Mouse (Mus musculus) stomach, embryonic 14.5 days (tissue): ENCODE data around the gene Kdm6b. TPM values are rescaled to one million over a fixed set of nuclear protein-coding genes. Genes with fewer than 3 reads are reported as not detected.
A peak's percentile ranks its signal among the peaks of the same experiment; 100 is the strongest.

Source experiments
- ATAC-seq: fragments of 200-750 bp; cut with Nextera tagmentation; 2 replicates; pipeline ENCODE4 v1.8.0; 2017; ENCODE audit warnings: low read depth, moderate TSS enrichment; ENCODE audit not compliant: insufficient number of reproducible peaks, insufficient read depth, low FRiP score
- H3K27ac ChIP-seq: fragments of 300-500 bp; sonication (generic); 2 replicates; pipeline ENCODE4 v1.5.1; 2014; ENCODE audit warnings: mild to moderate bottlenecking, low read length, moderate library complexity, mixed read lengths
- H3K27me3 ChIP-seq: fragments of 300-500 bp; sonication (generic); 2 replicates; pipeline ENCODE4 v1.6.1; 2014; ENCODE audit warnings: low read length, control low read depth, mixed read lengths; ENCODE audit not compliant: control insufficient read depth, insufficient read depth
- H3K36me3 ChIP-seq: fragments of 300-500 bp; sonication (generic); 2 replicates; pipeline ENCODE4 v1.6.1; 2014; ENCODE audit warnings: mild to moderate bottlenecking, control low read depth, low read length, moderate library complexity, mixed read lengths; ENCODE audit not compliant: control insufficient read depth, insufficient read depth
- H3K4me1 ChIP-seq: fragments of 300-500 bp; sonication (generic); 2 replicates; pipeline ENCODE4 v1.6.1; 2014; ENCODE audit warnings: low read length, control low read depth, mixed read lengths; ENCODE audit not compliant: control insufficient read depth, insufficient read depth
- H3K4me2 ChIP-seq: fragments of 300-500 bp; sonication (generic); replicated peaks from 2 replicates; pipeline ENCODE4 v1.6.1; 2014; ENCODE audit warnings: low read depth, low read length, control low read depth
- H3K4me3 ChIP-seq: fragments of 300-500 bp; sonication (generic); 2 replicates; pipeline ENCODE4 v1.5.1; 2014; ENCODE audit warnings: low read depth, low read length, control low read depth
- H3K9ac ChIP-seq: fragments of 300-500 bp; sonication (generic); replicated peaks from 2 replicates; pipeline ENCODE4 v1.6.1; 2014; ENCODE audit warnings: low read depth, mild to moderate bottlenecking, control low read depth, low read length, moderate library complexity, mixed read lengths
- H3K9me3 ChIP-seq: fragments of 300-500 bp; sonication (generic); 2 replicates; pipeline ENCODE4 v1.6.1; 2016; ENCODE audit warnings: low read depth, low read length, control low read depth; ENCODE audit not compliant: control insufficient read depth
- WGBS: fragments of 180-500 bp; shearing (Covaris S2); extraction: QIAGEN DNeasy Blood & Tissue Kit; methylation state at CpG from one replicate; pipeline ENCODE4 v1.1.7; 2014; 5-methylcytosine and 5-hydroxymethylcytosine counted together
- polyA plus RNA-seq: library from polyadenylated mRNA; unstranded; fragments of >200 nt; fragmentation: Nextera tagmentation; extraction: Ambion mirVana; gene quantifications from 2 replicates; pipeline ENCODE4 v1.2.1, GENCODE M21; 2014

Gene Kdm6b
- polyA plus RNA-seq = 30.6 and 34.3 TPM in 2 replicates

DNA sequence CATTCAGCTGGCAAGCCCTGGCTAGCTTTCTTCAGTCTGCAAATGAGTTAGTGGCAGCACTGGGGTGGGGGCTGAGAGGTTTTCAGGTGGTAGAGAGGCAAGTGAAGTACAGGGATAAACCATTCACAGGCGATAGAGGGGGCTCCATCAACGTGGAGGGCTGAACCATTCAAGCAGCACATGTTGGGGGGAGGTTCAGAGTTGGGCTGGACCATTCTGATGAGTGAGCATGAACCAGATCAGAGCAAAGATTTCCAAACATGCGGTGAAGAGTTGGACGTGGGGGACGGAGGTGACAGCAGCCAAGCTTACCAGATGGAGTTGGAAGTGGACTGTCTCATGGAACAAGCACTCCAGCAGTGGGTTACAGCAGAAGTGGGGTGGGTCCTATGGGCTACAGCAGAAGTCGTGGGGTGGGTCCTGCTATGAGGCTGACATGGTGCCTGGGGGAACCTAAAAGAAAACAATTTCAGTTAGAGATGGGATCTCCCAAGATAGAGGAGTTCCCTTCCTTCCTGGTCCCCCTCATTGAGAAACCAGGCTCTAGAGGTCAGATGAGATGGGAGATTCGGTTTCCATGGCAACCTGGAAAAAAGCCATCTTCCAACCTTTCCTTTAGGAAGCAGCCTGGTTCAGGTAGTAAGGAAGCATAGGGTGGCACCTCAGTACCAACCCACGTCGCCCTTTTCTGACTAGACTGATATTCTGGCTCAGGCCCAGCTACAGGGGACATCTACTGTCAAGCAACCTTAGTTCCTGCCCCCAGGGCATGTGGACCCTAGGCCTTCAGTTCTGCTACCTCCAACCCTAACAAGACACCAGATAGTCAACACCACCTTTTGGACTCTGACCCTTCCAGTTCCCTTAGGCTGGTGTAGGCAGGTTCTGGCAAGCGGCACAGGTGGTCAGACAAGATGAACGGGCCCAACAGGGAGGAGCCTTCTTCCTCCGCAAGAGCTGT, at the start of gene Kdm6b:
Gene Kdm6b (minus strand): TSS at position 455 of the 961 bp plus-strand sequence.
- ATAC-seq = no peak
- 24% methylated on average over 12 of the region's 12 CpGs for whole genome bisulfite sequencing
- Histone ChIP-seq H3K4me3 (peak within 1 kb of the TSS; percentile 82), H3K4me2 (peak within 1 kb of the TSS; percentile 99), H3K4me1 (peaks cover 39% of the 10 kb centered on the region), H3K27me3 (no peaks in the 10 kb centered on the region), H3K9ac (peak within 1 kb of the TSS; percentile 90; the same call in 1 of the 2 replicates), H3K27ac (peak within 1 kb of the TSS; percentile 99), H3K9me3 (no peaks in the 10 kb centered on the region), H3K36me3 (peaks cover 13% of the 10 kb centered on the region; the same call in 1 of the 2 replicates)

DNA sequence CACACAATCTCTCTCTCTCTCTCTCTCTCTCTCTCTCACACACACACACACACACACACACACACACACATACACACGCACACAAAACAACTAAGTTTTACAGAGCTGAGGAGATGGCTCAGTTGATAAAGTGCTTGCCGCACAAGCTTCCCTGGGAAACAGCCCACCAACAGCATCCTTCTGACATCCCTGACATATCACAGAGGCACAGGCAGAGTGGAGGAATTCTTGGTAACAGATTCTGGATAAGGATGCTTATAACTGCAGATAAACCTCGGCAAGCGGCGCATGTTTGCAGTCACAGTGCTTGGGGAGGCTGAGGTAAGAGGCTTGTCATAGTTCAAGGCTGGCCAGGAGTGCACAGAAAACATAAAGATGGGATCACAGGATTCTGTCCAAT, 48.1 kb upstream of the Kdm6b start:
- H3K4me2 ChIP-seq = no peak overlapping the region
- peak overlapping the region; percentile 15; the same call in 1 of the 2 replicates for H3K27ac ChIP-seq
- WGBS = 47% methylated on average over 5 of the region's 5 CpGs
- ATAC-seq = no peak
- no peaks in the 10 kb centered on the region for H3K27me3 ChIP-seq
- 0 out of 2 replicates have a peak, but pooled peaks cover 4% of the 10 kb centered on the region for H3K4me1 ChIP-seq
- H3K9ac ChIP-seq = no peak overlapping the region
- H3K4me3 ChIP-seq = no peak overlapping the region
- no peaks in the 10 kb centered on the region for H3K36me3 ChIP-seq
- H3K9me3 ChIP-seq = peaks cover 3% of the 10 kb centered on the region; the same call in 1 of the 2 replicates

DNA sequence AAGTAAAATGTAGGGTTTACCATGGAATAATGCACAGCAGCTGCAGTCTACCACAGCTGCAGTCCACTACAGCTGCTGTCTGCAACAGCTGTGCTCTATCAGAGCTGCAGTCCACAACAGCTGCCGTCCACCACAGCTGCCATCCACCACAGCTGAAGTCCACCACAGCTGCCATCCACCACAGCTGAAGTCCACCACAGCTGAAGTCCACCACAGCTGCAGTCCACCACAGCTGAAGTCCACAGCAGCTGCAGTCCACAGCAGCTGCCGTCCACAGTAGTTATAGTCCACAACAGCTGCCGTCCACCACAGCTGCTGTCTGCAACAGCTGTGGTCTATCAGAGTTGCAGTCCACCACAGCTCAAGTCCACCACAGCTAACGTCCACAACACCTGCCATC, 46.4 kb upstream of the Kdm6b start:
- Histone ChIP-seq H3K4me2 (no peak overlapping the region), H3K9ac (no peak overlapping the region), H3K9me3 (peaks cover 3% of the 10 kb centered on the region; the same call in 1 of the 2 replicates), H3K36me3 (no peaks in the 10 kb centered on the region), H3K27ac (no peak overlapping the region), H3K4me1 (0 out of 2 replicates have a peak, but pooled peaks cover 4% of the 10 kb centered on the region), H3K27me3 (no peaks in the 10 kb centered on the region), H3K4me3 (no peak overlapping the region)
- no peak for ATAC-seq
- 34% methylated on average over 4 of the region's 4 CpGs for WGBS

DNA sequence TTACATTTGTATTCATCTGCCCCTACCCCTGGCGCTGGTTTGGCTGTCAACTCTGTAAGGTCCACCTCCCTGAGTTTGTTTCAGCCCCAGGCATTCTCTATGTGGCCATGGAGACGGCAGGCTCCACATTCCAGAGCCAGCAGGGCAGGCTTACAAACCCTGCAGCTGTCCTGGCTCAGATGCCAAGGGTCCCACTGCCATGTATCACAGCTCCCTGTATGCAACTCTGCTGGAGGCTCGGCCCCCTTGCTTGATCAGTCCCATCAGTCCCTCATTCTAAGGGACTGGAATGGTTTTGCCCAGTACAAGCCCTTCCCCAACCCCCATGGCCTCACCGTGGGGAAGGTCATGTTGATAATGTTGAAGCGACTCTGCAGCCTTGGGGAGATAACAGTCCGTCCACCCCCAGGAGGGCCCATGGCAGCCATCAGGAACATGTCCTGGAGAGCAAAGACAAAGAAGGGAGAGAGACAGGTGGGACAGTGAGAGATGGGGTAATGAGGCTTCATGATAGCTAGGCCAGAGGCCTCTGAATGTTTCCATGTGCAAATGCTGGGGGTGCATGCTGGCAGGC, 43.6 kb upstream of the Kdm6b start:
- no peak overlapping the region for H3K27ac ChIP-seq
- 25% methylated on average over 6 of the region's 6 CpGs for WGBS
- no peak for ATAC-seq

DNA sequence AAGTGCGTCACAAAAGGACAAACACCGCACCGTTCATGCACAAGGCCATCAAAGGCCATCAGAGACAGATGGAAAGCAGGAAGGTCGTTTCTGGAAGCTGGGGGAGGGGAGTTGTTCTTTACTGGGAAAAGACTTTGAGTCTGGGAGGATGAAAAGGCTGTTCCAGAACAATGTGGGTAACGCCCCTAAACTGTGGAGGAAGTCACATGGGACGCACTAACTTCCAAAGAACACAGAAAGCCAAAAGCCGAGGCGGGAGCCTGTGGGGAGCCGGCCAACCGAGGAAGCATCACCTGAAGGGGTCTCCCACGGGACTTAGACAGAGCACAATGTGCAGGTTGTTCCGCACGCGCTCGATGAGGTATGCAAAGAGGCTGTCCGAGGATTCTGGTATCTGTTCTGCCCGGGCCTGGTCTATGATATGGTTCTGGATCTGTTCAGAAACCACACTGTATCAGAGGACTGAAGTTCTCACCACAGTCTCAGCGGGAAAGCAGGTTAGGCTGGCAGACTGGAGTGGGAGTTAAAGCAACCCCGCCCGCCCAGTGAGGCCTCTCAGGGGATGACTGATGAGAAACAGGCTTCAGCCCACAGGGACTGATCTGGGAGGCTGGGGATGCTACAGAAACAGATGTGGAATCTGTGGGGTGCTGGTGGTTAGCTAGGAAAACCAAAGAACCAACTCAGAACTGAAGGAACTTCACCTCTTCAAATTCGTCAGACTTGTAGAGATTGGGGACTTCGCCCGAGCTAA, 38.8 kb upstream of the Kdm6b start:
- 0 out of 2 replicates have a peak overlapping the region, but pooled peaks have one; percentile 10 for H3K4me2 ChIP-seq
- no peak; the same call in 1 of the 2 replicates for ATAC-seq
- H3K9ac ChIP-seq = no peak overlapping the region; the same call in 1 of the 2 replicates
- H3K9me3 ChIP-seq = no peaks in the 10 kb centered on the region
- peak overlapping the region; percentile 33; the same call in 1 of the 2 replicates for H3K27ac ChIP-seq
- no peak overlapping the region for H3K4me3 ChIP-seq
- WGBS = 50% methylated on average over 23 of the region's 23 CpGs
- H3K27me3 ChIP-seq = no peaks in the 10 kb centered on the region
- H3K4me1 ChIP-seq = peaks cover 15% of the 10 kb centered on the region; the same call in 1 of the 2 replicates
- no peaks in the 10 kb centered on the region for H3K36me3 ChIP-seq

More for the DNA sequence above, 43.6 kb upstream of the Kdm6b start:
- Histone ChIP-seq H3K4me1 (peaks cover 15% of the 10 kb centered on the region; the same call in 1 of the 2 replicates), H3K9ac (no peak overlapping the region), H3K4me3 (no peak overlapping the region), H3K27me3 (no peaks in the 10 kb centered on the region), H3K9me3 (no peaks in the 10 kb centered on the region), H3K36me3 (no peaks in the 10 kb centered on the region), H3K4me2 (no peak overlapping the region)

DNA sequence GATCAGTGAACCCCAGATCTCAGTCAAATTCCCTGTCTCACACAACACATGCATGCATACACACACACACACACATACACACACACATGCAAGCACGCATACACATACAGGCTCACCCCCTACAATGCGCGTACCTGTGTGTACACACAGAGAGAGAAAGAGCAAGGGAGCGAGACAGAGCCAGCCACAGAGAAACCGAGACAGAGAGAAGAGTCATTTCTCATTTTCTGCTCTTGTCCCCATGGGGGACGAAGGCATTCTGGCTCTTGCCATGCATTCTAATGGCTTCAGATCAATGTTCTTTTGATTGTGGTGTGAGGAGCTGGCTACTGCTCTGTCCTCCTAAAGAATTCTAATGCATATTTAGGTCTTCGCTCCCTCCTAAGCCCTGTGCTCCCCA, 33.8 kb upstream of the Kdm6b start:
- H3K27me3 ChIP-seq = no peaks in the 10 kb centered on the region
- no peak overlapping the region for H3K4me3 ChIP-seq
- peaks cover 15% of the 10 kb centered on the region; the same call in 1 of the 2 replicates for H3K4me1 ChIP-seq
- no peak overlapping the region for H3K9ac ChIP-seq
- H3K4me2 ChIP-seq = no peak overlapping the region
- 83% methylated on average over 7 of the region's 7 CpGs for WGBS
- no peak for ATAC-seq
- H3K27ac ChIP-seq = no peak overlapping the region
- H3K36me3 ChIP-seq = no peaks in the 10 kb centered on the region
- no peaks in the 10 kb centered on the region for H3K9me3 ChIP-seq

DNA sequence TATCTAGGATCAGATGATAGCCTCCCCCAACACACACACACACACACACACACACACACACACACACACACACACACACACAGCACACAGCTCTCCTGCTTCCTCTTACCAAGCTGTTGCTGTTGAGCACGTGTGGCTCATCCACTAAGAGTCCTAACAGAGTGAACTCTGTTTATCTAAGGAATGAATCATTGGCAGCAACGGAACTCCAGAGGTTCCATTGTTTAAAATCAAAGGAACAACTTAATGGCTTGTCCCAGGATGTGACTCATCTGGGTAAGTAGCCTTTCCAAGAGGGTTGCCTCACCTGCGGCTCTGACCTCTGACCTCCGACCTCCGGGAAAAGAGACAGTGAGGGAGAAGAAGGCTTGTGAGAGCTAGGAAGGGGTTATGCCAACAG, 29.9 kb upstream of the Kdm6b start:
- no peaks in the 10 kb centered on the region for H3K9me3 ChIP-seq
- no peaks in the 10 kb centered on the region for H3K27me3 ChIP-seq
- H3K9ac ChIP-seq = no peak overlapping the region
- WGBS = 8% methylated on average over 5 of the region's 5 CpGs
- H3K27ac ChIP-seq = peak overlapping the region; percentile 30; the same call in 1 of the 2 replicates
- no peaks in the 10 kb centered on the region for H3K36me3 ChIP-seq
- H3K4me1 ChIP-seq = peaks cover 11% of the 10 kb centered on the region; the same call in 1 of the 2 replicates
- ATAC-seq = peak; percentile 81
- H3K4me3 ChIP-seq = no peak overlapping the region
- H3K4me2 ChIP-seq = no peak overlapping the region

DNA sequence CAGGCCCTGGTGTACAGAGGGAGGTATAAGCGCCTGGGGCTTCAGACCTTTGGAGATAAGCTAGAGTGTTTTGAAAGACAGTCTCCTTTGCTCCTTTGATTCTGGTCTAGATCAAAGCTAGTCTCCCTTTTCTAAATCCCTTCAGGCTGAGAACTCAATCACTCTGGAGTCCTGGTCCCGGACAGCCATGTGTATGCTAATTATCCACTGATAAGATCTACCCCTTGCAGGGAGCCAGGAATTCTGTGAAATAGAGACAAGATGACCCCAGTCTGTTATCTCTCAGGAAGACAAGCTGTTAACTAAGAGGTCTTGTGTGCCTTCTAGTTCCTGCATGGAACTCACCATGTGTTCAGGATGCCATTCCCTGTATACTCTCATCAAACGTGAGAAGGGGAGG, 23.8 kb upstream of the Kdm6b start:
- Histone ChIP-seq H3K4me2 (no peak overlapping the region), H3K27me3 (no peaks in the 10 kb centered on the region), H3K36me3 (no peaks in the 10 kb centered on the region), H3K27ac (no peak overlapping the region), H3K4me3 (no peak overlapping the region), H3K9ac (no peak overlapping the region), H3K9me3 (no peaks in the 10 kb centered on the region), H3K4me1 (0 out of 2 replicates have a peak, but pooled peaks cover 2% of the 10 kb centered on the region)
- ATAC-seq = no peak
- 39% methylated on average over 3 of the region's 3 CpGs for WGBS
